In the genomic region with DNA sequence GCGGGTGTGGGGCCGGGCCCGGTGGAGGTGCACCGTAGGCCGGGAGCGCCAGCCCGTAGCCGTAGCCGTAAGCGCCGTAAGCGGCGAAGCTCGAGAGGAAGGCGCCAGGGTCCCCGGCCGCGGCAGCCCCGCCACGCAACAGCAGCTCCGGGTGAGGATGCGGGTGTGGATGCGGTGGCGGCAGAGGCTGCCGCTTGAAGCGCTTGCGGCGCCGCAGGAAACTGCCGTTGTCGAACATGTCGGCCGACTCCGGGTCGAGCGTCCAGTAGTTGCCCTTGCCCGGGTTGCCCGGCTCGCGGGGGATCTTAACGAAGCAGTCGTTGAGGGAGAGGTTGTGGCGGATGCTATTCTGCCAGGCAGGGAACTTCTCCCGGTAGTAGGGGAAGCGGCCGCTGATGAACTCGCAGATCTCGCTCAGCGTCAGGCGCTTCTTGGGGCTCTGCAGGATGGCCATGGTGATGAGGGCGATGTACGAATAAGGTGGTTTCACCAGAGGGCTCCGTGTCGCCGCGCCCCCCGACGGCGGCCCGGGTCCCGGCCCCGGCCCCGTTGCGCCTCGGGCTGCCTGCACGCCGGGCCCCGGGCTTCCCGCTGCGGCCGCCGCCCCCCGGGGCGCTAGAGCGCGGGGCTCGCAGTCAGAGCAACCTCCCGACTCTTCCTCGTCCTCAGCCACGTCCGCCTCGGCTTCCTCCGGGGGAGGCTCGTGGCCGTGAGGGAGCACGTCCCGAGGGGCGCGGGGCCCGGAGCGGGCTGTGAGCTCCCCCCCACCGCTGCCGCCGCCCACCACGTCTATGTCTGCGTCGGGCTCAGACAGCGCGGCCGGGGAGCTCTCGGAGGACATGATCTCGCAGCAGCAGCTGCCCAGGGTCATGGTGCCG, we compare ENCODE assay signal across 8 mouse cellular contexts. TPM values are rescaled to one million over a fixed set of nuclear protein-coding genes. Genes with fewer than 3 reads are reported as not detected.
DNase-seq lines count a peak whose midpoint lies in the region; ATAC-seq and TF ChIP-seq lines count a peak whose summit lies in the region.

No protein-coding gene starts in this region.

- no peak for TF ChIP-seq CTCF in cortical plate, adult 2 months (IDR thresholded peaks at IDR 0.05; ENCODE audit: extremely low read depth, insufficient read depth, low read length)

- peaks cover 99% of the 10 kb centered on the region for H3K27me3 ChIP-seq in heart, embryonic 15.5 days
- peaks cover 100% of the 10 kb centered on the region for H3K27me3 ChIP-seq in limb, embryonic 13.5 days

- H3K4me3 ChIP-seq in cortical plate, adult 2 months (ENCODE audit: insufficient read depth, low read length): peak overlapping the region; percentile 11; the same call in 1 of the 2 replicates
- peak overlapping the region; percentile 64 for H3K4me3 ChIP-seq in heart, embryonic 15.5 days
- H3K4me3 ChIP-seq in limb, embryonic 13.5 days: peak overlapping the region; percentile 57

- peak overlapping the region; percentile 96 for H3K4me2 ChIP-seq in heart, embryonic 15.5 days
- peak overlapping the region; percentile 77 for H3K4me2 ChIP-seq in limb, embryonic 13.5 days (replicated peaks)

- TF ChIP-seq POLR2A in cortical plate, adult 2 months (IDR thresholded peaks at IDR 0.05; ENCODE audit: extremely low read depth, insufficient read depth, low read length): no peak

- no peak overlapping the region for H3K27ac ChIP-seq in cortical plate, adult 2 months (ENCODE audit: insufficient read depth, low read length)
- no peak overlapping the region for H3K27ac ChIP-seq in heart, embryonic 15.5 days
- H3K27ac ChIP-seq in limb, embryonic 13.5 days: peak overlapping the region; percentile 44; the same call in 1 of the 2 replicates

- H3K36me3 ChIP-seq in heart, embryonic 15.5 days: no peaks in the 10 kb centered on the region
- H3K36me3 ChIP-seq in limb, embryonic 13.5 days: no peaks in the 10 kb centered on the region

- H3K4me1 ChIP-seq in cortical plate, adult 2 months (ENCODE audit: control insufficient read depth, insufficient read depth, low read length): no peaks in the 10 kb centered on the region
- H3K4me1 ChIP-seq in heart, embryonic 15.5 days (replicated peaks): peaks cover 33% of the 10 kb centered on the region
- H3K4me1 ChIP-seq in limb, embryonic 13.5 days: peaks cover 31% of the 10 kb centered on the region

- H3K9ac ChIP-seq in heart, embryonic 15.5 days: peak overlapping the region; percentile 54
- peak overlapping the region; percentile 72 for H3K9ac ChIP-seq in limb, embryonic 13.5 days

- under 1% methylated on average over 101 of the region's 103 CpGs for WGBS in heart, embryonic 15.5 days
- under 1% methylated on average over 86 of the region's 103 CpGs for WGBS in limb, embryonic 13.5 days

- peak; percentile 25 for DNase-seq in ovary, postnatal 36 days (ENCODE audit: low spot score)
- no peak for DNase-seq in ovary, adult 18-20 months (ENCODE audit: low spot score)
- DNase-seq in neural tube, embryonic 10.5 days (ENCODE audit: extremely low spot score, low spot score): peak; percentile 78
- DNase-seq in thymus, postnatal 36 days: peak; percentile 65 to 73
- no peak for DNase-seq in frontal cortex, postnatal 25 days (ENCODE audit: low spot score in 2 of 2)

- peak; percentile 44 for ATAC-seq in heart, embryonic 15.5 days (replicated peaks; ENCODE audit: insufficient number of reproducible peaks, insufficient read depth, low FRiP score, low read depth)
- peak; percentile 18 for ATAC-seq in limb, embryonic 13.5 days (ENCODE audit: low FRiP score, low read depth)

- H3K9me3 ChIP-seq in heart, embryonic 15.5 days (replicated peaks): no peaks in the 10 kb centered on the region
- H3K9me3 ChIP-seq in limb, embryonic 13.5 days: no peaks in the 10 kb centered on the region

RNA-seq across cellular contexts. Expression of a gene that starts 0.5 kb away (rescaled TPM):
- polyA plus RNA-seq in cortical plate, adult 2 months (2012; rRNA removed): 0.11 and 0.19 TPM in 2 replicates
- 0.15 TPM in 1 of 2 replicates, not detected in the other for polyA plus RNA-seq in heart, embryonic 15.5 days (2015; fragmentation: Nextera tagmentation; extraction: Ambion mirVana)
- 1.3 and 1.9 TPM in 2 replicates for polyA plus RNA-seq in limb, embryonic 13.5 days (2015; fragmentation: Nextera tagmentation; extraction: Ambion mirVana)

RNA-seq across cellular contexts. Expression of a gene that starts 17.6 kb away (rescaled TPM):
- not detected in 2 replicates for polyA plus RNA-seq in cortical plate, adult 2 months (2012; rRNA removed)
- polyA plus RNA-seq in heart, embryonic 15.5 days (2015; fragmentation: Nextera tagmentation; extraction: Ambion mirVana): not detected in 2 replicates
- polyA plus RNA-seq in limb, embryonic 13.5 days (2015; fragmentation: Nextera tagmentation; extraction: Ambion mirVana): not detected in 2 replicates

Comparison
In these comparisons a context has a peak if more than half of its experiments do, and no peak if none do; other contexts are left out.
1. DNase-seq: peak in ovary, postnatal 36 days (single experiment), neural tube, embryonic 10.5 days (single experiment) and thymus, postnatal 36 days (2 of 2); none in ovary, adult 18-20 months (single experiment) and frontal cortex, postnatal 25 days (0 of 2).
2. H3K4me3 ChIP-seq: peak in every context shown above with its lines; median percentile 64 in heart, embryonic 15.5 days; 57 in limb, embryonic 13.5 days; 11 in cortical plate, adult 2 months.